Mouse (Mus musculus): Measurements from ENCODE around the gene a. TPM values are rescaled to one million over a fixed set of nuclear protein-coding genes. Genes with fewer than 3 reads are reported as not detected.
"Not testable (repeated sequence)": the region's sequence is repeated elsewhere in the genome, so short reads cannot be mapped to it uniquely, and the experiment has no call there.

a gene
- total RNA-seq, 2 experiments from 2014 or later: not detected

DNA sequence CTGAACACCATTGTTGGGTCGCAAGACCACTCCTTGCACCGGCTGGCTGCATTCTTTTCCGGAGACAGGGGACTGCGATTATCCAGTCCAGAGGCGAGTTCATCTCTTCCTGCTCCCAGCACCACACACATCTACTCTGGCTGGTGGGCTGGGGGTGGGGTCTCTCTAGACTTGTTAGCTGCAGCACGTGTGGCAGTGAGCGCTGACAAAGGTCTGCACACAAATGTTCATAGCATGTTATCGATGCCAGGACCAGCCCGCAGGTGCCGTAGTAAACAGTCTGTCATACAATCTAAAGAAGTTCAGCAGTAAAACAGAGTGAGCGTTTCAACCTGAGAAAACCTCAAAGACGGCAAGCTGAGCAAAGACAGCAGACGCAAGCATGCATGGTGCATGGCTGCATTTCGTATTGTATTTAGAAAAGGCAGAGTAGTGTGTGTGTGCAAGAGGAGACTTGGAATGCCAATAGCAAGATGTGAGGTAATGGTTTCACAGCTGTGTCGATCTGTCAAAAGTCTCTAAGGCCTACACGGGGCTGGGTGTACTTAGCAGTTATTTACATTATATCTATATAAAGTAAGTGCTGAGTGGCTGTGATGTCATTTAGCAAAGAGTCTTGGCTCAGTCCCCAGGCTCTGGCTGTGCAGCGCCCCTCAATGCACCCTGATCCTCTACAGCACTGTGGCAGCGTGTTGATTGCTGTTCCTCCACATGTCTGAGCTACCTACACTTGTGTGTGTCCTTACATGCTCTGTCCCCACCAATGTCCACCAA lies 180.9 kb downstream of the a start:
- DNase-seq (ENCODE audit: extremely low spot score in 1 of 2, low spot score in 1 of 2): no peak

DNA sequence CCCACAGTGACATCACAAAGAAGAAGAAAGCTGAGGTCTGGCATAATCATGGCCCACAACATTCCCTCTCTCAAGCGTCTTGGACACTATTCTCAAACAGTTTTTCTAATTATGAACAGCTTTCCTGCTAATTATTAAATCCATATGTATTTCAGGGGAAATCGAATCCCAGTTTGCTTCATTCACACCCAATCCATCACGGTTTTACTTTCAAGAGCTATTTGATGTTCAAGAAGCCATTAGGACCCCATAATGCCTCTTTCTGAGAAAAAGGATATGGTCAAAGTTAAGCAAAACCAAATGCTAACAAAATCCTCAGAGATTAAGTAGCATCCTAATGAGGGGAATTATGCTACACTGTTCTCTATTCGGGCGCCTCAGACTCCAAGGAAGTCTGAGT lies 181.8 kb downstream of the a start:
- DNase-seq (ENCODE audit: extremely low spot score in 1 of 2, low spot score in 1 of 2): no peak

DNA sequence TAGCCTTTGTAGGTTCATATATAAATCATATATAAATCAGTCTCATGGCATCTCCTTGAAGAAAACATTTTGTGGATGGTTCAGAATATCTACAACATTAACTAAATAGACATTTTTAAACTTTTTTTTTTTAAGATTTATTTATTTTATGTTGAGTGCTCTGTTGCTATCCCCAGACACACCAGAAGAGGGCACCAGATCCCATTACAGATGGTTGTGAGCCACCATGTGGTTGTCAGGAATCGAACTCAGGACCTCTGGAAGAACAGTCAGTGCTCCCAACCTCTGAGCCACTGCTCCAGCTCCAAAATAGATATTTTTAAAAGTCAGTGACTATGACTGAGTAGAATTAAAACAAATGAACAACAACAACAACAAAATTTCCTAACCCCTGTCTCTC lies 195.4 kb downstream of the a start:
- DNase-seq (ENCODE audit: extremely low spot score in 1 of 2, low spot score in 1 of 2): no peak

DNA sequence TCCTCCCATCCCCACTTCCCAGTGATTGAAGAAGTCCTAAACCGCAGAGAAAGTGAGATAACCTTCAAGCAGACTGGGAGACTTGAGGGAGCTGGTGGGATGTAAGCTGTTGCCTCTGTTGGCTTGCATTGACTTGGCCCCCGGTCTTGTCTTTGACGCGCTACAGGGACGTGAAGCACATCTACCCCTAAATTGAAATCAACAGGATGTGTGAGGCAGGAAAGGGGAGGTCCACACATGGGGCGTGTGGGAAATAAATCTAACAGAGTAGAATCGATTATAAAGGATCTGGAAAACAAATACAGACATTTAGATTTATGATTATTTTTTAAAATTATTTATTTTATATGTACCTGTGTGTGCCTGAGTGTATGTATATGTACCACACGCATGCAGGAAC lies 200.2 kb downstream of the a start:
- DNase-seq (ENCODE audit: extremely low spot score in 1 of 2, low spot score in 1 of 2): no peak

DNA sequence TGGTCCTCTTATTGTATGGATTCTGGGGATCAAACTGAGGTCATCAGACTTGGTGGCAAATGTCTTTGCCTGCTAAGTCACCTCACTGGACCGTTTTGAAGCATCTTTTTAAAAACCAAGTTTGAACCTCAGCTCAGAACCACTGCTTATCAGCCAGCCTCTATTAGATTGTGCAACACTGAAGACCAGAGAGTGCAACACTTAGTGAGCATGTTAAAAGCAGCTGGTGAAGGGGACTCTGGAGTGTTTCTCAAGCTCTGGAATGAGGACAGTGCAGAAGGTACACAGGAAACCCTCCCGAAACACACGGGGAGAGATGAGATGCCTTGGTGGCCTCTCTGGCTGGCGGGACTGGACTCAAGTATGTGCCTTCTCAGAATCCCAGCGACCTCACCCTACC lies 200.9 kb downstream of the a start:
- DNase-seq (ENCODE audit: extremely low spot score in 1 of 2, low spot score in 1 of 2): no peak

DNA sequence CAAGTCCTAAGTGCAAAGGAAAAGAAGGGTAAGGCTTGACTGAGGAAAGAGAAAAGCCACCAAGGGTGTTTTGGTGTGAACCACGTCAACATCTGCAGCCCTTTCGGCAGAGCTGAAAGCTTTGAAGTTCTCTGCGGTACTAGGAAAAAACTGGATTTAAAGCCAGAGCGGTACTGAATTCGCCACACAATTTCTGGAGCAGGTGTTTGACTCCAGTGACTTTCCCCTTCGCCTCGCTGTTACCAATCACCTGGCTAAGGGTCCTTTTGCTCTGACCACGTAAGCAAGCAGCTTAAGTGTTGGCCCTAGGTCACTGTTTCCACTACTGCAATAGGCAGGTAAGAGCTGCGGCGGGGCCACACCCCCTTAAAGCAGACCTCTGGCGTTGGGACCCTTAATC lies 214.3 kb downstream of the a start:
- DNase-seq (ENCODE audit: extremely low spot score in 1 of 2, low spot score in 1 of 2): no peak

DNA sequence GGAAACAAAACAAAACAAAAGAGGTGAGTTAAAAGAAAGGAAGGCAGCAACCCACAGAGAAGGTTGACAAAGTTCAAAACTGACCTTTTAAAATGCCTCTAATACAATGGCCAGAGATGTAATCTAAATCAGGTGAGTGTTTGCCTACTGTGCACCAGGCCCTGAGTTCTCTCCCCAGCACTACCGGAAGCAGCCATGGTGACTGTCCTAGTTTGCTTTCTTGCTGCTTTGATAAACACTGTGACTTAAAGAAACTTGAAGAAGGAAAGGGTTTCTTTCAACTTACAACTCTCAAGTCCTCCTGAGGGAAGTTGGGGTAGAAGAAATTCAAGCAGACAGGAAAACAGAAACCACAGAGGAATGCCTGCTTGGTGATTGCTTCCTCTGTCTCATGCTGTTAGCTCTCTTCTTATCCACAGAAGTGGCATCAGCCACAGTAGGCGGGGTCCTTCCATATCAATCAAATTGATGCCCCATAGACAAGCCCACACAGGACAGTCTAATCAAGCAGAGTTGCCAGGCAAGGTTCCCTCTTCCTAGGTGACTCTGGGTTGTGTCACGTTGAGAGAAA lies 220.0 kb downstream of the a start:
- DNase-seq (ENCODE audit: extremely low spot score in 1 of 2, low spot score in 1 of 2): no peak

DNA sequence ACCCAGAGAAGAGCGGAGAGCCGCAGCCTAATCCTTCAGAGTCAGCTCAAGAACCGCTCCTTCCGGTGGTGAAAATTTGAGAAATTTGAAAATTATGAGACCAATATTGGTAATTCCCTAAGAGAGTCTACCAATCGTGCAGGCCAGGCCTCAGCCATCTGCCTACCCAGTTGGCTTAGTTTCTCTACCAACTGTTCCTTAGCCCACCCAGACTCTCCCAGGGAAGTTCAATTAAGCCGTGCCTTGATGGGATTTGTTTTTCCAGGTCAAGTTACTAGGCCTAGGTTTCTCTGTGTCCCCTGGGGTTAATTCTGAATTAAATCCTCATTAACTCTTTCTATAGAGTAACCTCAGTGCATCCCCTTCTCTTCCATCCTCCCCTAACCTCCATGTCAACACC lies 221.8 kb downstream of the a start:
- no peak for DNase-seq (ENCODE audit: extremely low spot score in 1 of 2, low spot score in 1 of 2)

DNA sequence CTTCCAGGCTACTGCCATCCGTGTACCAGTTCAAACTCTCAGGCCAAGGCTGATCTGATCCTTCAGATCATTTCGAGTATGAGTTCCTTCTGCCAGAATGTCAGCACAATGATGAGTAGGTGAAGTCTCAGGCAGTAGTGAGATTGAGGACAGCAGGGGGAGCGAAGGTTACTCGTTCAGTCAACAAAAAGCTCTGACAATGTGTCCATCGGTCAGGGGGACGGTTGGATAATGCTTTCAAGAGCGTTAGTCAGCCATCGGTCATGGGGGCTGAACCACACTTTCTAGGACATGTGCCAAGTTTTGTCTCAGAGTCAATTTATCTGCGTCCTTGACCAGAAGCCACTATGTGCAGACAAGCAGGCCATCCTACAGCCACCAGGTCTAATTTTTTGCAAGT lies 225.5 kb downstream of the a start:
- DNase-seq (ENCODE audit: extremely low spot score in 1 of 2, low spot score in 1 of 2): not testable (repeated sequence)

DNA sequence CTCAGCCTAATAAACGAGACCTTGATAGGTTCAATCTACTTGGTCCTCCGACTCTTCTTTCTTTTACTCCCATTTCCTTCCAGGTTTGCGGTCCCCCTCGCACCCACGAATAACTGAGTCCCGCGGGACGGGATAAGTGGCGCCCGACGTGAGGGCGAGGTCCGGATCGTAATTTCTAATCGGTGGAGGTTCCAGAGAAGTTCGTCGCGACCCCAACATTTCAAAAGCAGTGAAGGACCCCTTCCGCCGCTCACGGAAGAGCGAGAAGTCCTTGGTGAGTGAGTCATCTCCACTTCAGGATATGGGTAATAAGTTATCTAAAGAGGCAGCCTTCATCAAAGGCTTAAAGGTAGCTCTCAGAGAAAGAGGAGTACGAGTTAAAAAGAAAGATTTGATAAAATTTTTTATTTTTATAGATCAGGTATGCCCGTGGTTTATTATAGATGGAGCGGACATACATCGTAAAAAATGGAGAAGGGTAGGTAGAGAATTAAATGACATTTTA lies 227.1 kb downstream of the a start, which contains the start of gene Gm14226:
Gene Gm14226 (plus strand): TSS at position 16 of the 505 bp plus-strand sequence.
- DNase-seq (ENCODE audit: extremely low spot score in 1 of 2, low spot score in 1 of 2): not testable (repeated sequence)

DNA sequence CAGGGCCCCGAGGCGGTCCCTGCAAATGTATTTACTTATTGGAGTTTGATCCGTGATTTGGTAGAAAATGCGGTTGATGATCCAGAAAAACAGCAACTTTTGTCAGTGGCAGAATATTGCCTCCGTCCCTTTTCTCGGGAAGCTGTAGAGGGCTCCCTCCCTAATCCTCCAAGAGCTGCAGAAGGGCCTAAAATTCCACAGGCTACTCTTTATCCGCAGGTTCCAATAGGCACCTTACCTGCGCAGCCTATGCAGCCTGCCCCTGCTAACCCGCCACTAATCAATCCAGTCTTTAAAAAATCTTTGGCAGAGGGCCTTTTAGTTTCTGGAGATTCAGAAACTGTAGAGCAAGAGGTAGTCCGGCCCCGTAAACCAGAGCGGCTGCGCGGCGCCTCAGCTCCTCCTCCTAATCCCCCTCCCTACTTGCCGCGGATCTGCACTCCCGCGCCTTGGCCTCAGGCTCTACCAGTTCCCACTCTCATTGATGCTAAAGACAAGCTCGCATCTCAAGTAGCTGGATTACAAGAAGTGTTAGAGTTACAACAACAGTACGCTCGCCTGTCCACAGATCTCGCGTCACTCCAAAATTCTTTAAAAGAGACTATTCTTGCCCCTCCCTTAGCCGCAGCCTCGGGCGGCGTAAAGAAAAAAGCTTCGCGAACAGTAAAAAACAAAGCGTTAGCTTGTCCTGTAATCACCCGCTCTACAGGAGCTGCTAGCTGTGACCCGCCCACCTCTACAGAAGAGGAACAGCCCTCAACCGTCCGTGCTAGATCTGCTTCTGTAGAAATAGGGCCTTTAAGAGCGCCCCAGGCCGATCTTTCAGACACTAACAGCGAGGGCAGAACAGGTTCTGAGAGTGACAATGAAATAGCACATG lies 227.8 kb downstream of the a start:
- DNase-seq (ENCODE audit: extremely low spot score in 1 of 2, low spot score in 1 of 2): peak; percentile 36 to 53

DNA sequence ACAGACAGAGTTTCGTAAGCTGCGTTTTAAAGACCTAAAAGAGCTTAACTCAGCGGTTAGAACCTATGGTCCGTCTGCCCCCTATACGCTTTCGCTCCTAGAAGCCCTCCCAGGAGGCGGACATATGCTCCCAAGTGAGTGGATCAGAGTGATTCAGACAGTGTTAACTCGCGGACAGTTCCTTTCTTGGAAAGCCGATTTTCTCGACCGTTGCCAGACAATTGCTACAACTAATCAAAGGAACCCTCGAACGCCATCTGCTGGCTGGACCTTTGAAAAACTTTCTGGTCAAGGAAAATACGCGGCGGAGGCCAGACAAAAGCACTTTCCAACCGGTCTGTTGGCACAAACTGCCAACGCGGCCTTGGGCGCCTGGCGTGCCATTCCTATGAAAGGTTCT lies 228.5 kb downstream of the a start:
- peak; percentile 71 to 94 for DNase-seq (ENCODE audit: extremely low spot score in 1 of 2, low spot score in 1 of 2)

DNA sequence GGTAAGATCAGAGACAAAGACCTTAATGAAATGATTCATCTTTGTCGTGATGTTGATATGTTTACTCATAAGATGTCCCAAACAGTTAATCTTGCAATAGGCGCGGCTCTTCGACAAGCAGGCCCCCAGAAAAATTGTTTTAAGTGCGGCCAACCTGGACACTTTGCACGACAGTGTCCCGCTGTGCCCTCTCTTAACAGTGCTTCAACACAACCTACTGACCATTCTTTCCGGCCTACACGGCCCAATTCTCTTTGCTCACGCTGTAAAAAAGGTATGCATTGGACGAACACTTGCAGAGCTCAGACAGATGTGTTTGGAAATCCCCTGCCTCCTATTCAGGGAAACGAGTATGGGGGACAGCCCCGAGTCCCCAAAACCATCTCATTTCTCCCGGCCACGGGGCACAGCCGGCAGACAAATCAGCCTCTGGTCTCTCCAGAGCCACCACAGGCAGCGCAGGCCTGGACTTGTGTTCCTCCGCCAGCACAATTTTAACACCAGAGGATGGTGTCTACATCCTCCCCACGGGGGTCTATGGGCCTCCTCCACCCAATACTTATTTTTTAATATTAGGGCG lies 229.1 kb downstream of the a start:
- not testable (repeated sequence) for DNase-seq (ENCODE audit: extremely low spot score in 1 of 2, low spot score in 1 of 2)

DNA sequence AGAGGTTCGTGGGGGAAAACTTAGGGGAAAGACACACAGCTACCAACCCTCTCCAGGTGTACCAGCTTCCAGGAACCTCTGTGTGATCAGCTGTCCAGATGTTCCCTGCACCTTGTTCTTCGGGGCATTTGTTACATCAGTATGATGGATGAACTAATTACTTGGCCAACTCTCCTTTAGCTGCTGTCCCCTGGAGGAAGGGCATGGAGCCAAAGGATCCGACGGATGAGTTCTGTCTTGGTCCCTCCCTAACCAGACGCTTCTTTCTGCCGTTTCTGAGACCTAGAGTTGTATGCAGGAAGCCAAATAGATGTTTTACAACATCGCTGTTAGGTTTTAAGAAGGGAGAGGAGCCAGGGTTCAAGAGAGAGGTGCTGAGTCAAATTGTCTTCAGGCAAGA lies 239.6 kb downstream of the a start:
- DNase-seq (ENCODE audit: extremely low spot score in 1 of 2, low spot score in 1 of 2): no peak

DNA sequence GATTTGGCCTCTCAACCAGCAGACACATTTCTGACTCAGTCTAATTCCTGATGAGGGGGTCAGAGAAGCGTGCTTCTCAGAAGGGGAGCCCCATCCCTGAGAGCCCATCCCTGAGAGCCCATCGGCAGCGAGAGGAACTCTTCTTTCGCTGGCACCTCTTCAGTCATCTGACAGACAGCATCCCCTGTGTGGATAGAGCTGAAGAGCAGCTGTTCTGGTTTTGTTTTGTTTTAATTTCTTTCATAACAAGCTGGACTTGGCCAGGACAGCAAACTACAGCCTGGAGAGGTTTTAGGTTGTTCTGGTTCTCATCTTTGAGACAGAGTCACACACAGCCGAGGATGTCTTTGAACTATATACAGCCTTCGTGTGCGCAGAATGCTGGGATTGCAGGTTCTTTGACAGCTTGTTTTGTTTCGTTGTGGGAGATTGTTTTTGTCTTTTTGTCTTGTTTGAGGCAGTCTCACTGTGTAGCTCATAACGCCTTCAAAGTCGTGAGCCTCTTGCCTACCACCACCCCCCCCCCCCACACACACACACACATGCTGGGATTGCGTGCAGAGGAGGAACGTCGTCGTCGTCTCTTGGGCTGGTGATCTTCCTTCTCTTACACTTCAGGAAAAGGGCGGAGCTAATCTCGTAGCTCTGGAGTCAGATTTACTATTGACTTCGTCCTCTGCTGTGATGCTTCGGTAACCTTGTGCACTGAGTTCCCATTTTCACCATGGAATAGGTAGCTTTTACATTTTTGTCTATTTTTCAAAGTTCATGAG lies 241.9 kb downstream of the a start:
- no peak for DNase-seq (ENCODE audit: extremely low spot score in 1 of 2, low spot score in 1 of 2)

DNA sequence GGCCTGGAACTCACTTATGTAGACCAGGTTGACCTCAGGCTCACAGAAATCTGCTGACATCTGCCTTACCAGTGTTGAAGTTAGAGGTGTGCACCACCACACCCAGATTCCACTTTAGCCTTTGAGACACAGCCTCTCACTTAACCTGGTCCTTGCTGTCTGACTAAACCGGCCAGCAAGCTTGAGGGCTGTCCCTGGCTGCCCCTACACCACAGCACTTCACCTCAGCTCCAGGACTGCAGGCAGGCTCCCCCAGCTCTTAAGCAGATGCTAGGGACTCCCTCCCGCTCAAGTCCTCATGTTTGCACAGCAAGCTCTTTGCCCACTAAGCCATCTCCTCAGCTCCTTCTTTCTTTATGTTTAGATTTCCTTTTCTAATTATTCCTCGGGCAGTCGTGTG lies 248.8 kb downstream of the a start:
- no peak for DNase-seq (ENCODE audit: extremely low spot score in 1 of 2, low spot score in 1 of 2)

DNA sequence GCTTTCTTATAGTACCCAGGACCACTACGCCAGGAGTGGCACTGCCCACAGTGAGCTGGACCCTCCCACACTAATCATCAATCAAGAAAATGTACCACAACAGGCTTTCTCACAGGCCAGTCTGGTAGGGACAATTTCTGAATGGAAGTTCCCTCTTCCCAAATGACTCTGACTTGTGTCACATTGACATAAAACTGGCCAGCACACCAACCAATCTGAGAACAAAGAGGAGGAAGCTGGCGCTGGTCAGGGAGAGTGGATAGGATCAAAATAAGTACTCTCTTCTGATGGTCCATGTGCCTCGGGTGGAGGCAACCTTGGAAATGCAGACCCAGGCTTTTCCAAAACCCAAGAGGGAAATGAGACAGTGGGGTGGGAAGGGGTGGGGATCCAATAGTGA lies 253.3 kb downstream of the a start:
- no peak for DNase-seq (ENCODE audit: extremely low spot score in 1 of 2, low spot score in 1 of 2)

DNA sequence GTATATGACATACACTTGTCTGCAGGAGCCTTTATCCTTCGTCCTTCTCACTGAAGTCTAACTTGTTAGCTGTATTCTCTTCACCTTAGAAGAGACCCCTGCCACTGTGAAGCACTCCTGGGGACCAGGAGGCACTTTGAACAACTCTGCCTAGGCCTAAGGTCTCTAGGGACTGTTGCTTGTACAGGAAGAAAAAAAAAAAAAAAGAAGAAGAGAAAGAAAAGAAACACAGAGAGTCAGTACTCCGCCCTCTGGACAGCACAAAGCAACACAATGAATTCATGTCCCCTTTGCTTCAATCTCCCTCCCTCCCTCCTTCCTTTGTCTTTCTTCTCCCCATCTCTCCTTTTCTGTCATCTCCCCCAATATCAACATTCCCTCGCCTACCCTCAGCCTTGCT lies 253.9 kb downstream of the a start:
- no peak for DNase-seq (ENCODE audit: extremely low spot score in 1 of 2, low spot score in 1 of 2)

DNA sequence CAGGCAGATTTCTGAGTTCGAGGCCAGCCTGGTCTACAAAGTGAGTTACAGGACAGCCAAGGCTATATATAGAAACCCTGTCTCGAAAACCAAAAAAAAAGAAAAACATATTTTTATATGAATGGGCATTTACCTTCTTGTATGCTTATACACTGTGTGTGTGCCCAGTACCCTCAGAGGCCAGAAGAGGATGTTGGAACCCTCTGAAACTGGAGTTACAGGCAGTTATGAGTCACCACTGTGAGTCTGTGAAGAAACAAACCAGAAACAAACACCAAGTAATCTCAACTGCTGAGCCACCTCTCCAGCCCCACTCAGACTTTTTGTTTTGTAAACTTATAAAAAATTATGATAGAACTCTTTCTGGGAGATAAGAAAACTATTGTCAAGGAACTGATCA lies 255.6 kb downstream of the a start:
- no peak for DNase-seq (ENCODE audit: extremely low spot score in 1 of 2, low spot score in 1 of 2)
